Mouse (Mus musculus) embryo, embryonic 10 days (tissue): ENCODE data around the gene Cops7a.
A peak's percentile ranks its signal among the peaks of the same experiment; 100 is the strongest.

Experiments
- DNase-seq: peaks from one replicate; pipeline ENCODE4 v3.0.0-alpha.2; 2015; ENCODE audit warnings: low spot score

The Cops7a gene

DNA sequence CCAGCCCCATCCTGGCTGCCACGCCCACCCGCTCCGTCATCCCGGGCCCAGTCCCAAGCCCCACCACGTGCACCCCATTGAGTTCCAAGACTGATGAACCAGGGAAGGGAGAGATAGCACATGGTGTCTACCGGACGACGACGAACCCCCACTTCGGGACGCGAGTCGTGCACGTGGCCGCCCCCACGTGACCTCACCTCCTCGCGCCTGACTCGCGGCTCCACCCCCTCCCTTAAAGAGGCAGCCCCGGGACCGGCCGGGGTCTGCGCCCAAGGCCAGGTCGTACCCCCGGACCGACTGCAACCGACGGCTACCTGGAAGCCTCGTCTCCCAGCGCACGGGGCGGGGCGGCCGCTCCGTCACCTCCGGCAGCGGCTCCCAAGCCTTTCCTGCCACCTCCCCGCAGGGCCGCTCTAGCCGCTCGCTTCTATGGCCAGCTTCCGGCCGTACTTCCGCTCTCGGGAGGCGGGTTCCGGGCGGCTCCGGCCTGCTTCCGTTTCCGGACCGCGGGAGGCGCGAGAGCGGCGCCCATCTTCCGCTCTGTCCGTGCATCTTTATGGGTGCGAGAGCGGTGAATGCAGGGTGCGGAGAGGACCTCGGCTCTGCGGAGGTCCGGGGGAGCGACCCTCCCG, at the start of gene Cops7a:
Gene Cops7a (minus strand): TSS at position 451 of the 632 bp plus-strand sequence.
- peak; percentile 95 for DNase-seq

- peak; percentile 84 for DNase-seq
These were observed 44.1 kb upstream of the Cops7a start for GRCm38 (mm10) chr6:125009181-125010073.

DNA sequence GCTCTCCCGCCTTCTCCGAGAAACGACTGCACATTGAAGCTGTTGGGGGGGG, 43.6 kb upstream of the Cops7a start, which contains the start of gene Zfp384:
Gene Zfp384 (plus strand): TSS at position 17 of the 52 bp plus-strand sequence.
- no peak for DNase-seq

DNA sequence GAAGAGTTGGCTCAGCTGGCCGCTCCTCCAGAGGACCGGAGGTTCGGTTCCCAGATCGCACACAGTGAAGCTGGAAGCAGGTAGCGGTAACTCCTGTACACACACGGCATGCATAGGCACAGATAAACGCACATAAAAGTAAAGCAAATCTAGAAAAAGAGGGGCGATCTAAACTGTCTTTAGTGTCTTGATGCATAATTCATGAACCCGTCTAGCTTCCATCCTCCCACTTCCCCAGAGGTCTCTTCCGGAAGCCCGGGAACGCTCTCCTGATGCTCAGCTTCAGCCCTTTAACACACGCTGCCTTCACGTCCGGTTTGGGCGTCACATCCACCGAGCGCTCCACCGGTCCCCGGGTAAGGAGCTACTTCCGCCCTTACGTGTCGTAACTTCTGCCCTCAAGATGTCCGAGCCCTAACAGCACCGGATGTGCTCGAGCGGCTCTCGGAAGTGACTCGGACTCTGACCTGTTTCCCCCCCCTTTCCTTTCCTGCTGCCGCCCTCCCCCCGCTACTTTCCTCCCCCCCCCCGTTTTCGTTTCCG, 43.3 kb upstream of the Cops7a start:
- peak; percentile 100 for DNase-seq

GRCm38 (mm10) chr6:125008060-125008459, 42.7 kb upstream of the Cops7a start:
- DNase-seq, result no peak

DNA sequence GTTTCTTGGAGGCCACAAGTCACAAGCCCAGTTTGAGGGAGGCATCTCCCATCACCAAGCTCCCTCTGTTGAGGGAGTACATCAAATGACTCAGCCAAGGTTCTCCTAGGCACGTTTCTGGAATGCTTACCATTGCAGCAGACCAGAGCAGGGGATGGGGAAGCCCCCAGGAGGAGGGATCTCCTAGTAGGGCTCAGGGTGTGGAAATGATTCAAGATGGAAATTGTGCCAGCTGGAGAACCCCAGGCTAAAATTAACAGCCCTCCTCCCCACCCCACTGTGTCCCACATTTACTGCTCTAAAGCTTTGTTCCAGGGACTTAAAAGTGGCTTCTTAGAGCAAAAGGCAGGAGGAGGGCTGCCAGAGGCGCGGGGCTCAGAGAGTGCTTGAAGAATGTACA, 39.7 kb upstream of the Cops7a start:
- no peak for DNase-seq

DNA sequence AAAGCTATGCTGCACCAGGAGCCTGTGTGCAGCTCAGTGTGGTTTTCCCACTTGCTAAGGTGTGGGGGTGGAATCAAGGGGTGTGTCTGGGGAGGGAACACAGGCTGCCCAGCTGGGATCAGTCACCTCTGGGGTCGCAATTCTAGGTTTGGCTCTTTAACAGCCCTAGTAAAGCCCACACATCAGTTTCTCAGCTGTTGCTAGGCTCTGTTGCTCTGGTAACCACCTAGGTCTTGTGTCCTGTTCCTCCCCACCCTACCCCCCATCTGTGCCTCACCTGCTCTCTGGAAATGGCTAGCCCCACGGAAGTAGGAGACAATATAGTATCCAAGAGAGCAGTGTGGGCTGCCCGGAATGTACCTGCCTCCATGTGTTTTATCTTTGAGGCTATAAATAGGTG, 38.4 kb upstream of the Cops7a start:
- DNase-seq, result no peak

- no peak for DNase-seq
These were observed 34.2 kb upstream of the Cops7a start for GRCm38 (mm10) chr6:124999546-124999945.

DNA sequence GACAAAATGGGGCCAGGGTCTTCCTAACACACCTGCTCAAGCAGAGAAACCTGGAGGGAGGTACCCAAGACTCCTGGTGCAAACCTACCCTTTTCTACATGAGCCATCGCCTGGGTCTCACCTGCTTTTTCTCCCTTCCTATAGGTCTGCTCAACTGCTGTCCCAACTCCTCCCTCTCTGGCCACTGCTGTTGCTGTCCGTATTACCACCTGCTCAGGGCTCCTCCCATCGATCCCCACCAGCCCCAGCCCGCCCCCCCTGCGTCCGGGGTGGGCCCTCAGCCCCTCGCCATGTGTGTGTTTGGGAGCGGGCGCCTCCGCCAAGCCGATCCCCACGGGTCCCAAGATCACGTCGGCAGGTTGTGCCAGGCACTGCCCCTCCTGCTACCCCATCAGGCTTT, 33.8 kb upstream of the Cops7a start:
- DNase-seq, result no peak

DNA sequence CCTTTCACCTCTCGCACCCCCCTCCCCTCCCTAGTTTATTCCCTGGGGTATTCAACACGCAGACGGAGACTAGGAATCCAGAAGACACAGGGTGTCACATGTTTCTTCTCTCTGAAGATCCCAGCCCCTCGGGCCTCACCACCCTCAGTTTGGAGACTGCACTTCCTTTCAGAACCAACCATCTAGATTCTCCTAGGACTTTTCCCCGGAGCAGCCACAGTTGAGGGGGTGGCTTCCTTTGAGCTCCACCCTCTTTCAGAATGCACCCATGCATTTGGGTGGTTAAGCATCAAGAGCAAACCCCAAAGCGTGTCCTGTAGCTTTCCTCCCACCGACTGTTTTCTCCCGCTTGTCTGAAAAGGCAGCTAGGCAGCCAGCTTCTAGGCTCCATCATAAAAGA, 32.7 kb upstream of the Cops7a start:
- DNase-seq, result no peak

- peak; percentile 74 for DNase-seq
These were observed 31.5 kb upstream of the Cops7a start, which contains the start of gene Pianp for GRCm38 (mm10) chr6:124996551-124997501. Pianp (plus strand) TSS chr6:124996694.

- DNase-seq, result no peak
These were observed 30.6 kb upstream of the Cops7a start for GRCm38 (mm10) chr6:124995831-124996403.

DNA sequence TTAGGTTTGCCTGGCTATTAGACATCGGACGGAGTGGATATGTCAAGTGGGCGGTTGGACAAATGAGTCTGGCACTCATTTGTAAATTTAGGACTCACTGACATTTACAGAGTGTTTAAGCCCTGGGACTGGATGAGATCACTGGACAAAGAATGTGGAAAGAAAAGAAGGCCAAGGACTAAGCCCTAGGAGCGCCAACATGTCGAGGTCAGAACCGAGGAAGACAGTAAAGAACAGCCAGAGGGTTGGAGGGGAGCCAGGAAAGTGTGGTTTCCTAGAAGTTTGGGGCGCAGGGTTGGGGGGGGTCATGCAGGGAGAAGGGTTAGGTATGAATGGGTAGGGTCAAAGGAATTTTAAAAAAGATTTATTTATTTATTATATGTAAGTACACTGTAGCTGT, 29.9 kb upstream of the Cops7a start:
- DNase-seq, result no peak

DNA sequence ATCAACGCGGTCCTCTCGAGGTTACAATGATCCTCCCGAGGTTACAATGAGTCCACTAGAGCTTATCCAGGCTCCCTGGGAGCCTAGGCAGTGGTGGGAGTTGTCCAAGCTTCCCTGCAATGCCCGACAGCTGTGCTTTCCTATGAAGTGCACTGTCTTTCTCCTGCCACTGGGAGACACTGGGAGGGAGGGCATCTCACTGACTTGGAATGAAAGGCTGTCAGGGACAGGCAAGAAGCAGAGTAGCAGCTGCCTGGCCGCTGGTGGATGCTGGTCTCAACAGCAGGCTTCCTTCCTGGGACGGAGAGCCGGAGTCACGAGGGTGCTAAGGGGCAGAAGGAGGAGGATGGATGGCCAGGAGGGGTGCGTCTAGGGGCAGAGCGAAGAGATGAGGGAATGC, 28.5 kb upstream of the Cops7a start:
- peak; percentile 76 for DNase-seq

DNA sequence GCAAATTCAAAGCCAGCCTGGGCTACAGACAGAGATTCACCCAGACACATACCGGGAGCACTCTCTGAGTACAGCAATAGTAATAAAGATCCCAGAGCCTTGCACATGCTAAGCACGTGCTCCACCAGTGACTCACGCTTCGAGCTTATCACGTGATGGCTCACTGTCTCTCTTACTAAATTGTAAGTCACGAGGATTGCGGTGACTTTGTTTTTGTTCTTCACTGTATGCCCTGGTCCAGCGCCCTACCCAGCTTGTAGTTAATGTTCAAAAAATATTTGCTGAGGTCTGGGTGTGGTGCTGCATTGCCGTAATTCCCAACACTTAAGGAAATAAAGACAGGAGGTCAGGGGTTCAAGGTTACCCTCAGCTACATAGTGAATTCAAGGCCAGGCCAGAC, 28.0 kb upstream of the Cops7a start:
- DNase-seq, result no peak

DNA sequence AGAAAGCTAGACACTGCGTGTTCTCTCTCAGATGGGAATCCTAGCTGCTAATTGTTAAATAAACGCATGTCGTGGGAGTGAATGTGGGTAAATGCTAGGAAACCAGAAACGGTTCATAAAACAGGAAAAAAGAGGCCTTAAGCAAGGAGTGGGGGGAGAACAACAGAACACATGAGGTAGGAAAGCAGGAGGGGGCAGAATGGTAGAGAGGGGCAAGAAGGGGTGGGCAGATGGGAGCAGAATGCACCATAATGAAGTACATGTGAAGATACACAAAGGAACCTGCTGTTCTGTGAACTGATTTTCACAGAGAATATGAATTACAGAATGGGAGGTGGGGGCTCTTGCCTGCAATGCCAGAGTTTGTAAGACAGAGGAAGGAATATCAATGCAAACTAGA, 26.9 kb upstream of the Cops7a start:
- DNase-seq, result no peak

- DNase-seq, result peak; percentile 67
These were observed 2.4 kb upstream of the Cops7a start for GRCm38 (mm10) chr6:124967766-124968165.

DNA sequence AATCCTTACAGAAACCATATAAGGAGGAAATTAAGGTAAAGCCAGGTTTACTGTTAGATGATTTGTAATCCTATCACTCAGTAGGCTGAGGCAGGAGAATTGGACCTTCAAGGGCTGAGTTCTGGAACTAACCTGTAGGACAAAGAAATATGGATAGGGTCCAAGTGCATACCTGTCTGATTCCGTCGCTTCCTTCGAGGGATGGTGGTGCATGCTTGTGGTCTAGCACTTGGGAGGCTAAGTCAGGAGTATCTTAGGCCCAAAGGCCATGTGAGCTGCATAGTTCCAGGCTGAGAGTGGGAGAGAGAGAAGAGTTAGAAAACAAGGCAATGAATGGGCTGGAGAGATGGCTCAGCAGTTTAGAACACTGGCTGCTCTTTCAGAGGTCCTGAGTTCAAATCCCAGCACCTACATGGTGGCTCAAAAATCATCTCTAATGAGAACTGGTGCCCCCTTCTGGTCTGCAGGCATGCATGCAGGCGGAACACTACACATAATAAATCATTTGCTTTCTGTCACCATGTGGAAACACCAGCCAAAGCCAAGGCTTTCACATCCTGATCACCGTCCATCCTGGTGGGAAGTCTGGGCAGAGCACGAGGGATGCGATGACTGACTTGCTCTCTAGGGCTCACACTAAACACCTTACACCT, 1.3 kb upstream of the Cops7a start:
- DNase-seq, result peak; percentile 16

DNA sequence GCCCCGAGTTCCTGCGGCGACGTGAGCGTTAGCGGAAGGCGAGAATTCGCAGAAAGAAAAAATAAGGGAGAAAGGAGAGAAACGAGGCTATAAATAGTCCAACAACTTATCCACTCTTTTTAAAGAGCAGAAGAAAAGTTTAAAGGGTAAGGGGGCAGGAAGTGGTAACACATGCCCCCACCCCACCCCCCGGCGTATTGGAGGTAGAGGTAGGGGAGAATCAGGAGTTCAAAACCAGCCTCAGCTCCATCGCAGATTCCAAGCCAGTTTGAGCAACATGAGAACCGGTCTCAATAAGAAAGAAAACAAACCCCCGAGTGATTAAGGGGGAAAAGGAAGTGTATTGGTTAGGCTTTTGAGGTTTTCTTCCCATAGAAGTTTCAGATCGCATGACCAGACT, 409 bp upstream of the Cops7a start:
- DNase-seq, result no peak

DNA sequence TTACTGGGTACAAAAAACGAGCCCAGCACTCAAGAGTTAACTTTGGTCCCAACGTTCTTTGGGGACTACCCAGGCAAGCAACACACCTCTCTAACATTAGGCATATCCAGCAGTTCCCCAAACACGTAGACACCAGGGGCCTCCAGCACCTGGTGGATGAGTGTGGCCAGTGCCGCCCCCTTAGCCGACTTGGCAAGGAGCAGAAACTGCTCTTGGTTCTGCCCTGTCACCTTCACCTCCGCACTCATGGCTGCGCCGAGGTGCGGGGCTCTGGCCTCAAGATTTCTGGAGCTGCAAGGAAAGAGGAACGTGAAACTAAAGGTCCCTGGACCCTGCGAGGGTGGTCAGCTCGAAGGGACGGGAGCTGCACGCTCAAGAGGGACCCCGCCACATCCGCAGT, 700 bp downstream of the Cops7a start:
- no peak for DNase-seq

DNA sequence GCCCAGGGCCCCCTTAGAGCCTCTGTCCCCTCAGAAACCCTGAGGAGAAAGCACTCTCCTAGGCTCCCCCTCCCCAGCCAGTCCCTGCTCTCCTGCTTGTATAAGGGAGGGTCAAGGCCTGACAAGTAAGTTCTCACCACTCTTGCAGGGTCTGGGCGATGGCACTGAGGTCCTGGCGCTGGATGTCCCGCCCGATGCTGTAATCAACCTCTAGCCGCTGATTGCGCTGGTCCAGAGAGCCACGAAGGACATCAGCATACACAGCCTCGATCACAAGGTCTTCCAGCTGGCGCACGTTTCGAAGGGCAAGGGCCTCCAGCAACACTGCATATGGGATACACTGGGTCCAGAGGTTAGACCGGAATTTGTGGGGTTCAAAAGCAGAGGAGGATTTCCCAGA, 4.3 kb downstream of the Cops7a start:
- DNase-seq, result no peak

- DNase-seq, result no peak
These were observed 5.4 kb downstream of the Cops7a start for GRCm38 (mm10) chr6:124959960-124960359.
